Mouse (Mus musculus) ovary, postnatal 14 days (tissue): Measurements from ENCODE around the gene Rpl37.
"Not testable (repeated sequence)": the region's sequence is repeated elsewhere in the genome, so short reads cannot be mapped to it uniquely, and the experiment has no call there.

Experiments
- DNase-seq: peaks from one replicate; pipeline ENCODE4 v3.0.0; 2022; ENCODE audit warnings: low spot score

Gene Rpl37

DNA sequence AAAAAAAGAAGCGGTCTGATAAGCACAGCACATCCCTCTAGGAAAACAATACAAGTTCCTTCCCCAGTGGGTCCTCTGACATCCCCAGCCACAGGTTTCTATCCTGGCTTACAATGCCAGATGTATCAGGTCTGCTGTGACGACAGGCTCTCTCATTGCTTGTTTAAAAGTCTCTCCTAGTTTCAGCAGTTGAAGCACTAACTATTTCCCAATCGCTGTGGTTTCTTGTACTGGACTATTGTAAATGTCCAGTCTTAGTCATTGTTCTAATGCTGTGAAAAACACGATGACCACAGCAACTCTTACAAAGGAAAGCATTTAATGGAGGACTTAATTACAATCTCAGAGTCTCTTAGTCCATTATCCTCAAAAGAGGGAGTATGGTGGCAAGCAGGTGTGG, 10.0 kb downstream of the Rpl37 start:
- no peak for DNase-seq

DNA sequence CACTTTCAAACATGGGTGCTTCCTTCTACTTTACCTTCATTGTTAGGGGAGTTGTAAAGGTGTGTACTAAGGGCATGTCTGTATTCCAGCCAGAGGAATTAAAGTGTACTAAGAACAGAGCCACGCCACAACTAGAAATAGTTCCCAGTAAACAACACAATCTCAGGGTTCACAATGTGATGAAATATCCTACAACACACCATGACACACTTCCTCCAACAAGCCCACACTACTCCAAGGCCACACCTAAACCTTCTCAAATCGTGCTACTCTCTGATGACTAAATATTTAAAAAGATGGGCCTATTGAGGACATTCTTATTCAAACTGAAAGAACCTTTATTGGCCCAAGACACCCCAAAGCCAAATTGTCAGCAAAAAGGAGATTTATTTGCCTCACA, 11.0 kb downstream of the Rpl37 start:
- DNase-seq: no peak

DNA sequence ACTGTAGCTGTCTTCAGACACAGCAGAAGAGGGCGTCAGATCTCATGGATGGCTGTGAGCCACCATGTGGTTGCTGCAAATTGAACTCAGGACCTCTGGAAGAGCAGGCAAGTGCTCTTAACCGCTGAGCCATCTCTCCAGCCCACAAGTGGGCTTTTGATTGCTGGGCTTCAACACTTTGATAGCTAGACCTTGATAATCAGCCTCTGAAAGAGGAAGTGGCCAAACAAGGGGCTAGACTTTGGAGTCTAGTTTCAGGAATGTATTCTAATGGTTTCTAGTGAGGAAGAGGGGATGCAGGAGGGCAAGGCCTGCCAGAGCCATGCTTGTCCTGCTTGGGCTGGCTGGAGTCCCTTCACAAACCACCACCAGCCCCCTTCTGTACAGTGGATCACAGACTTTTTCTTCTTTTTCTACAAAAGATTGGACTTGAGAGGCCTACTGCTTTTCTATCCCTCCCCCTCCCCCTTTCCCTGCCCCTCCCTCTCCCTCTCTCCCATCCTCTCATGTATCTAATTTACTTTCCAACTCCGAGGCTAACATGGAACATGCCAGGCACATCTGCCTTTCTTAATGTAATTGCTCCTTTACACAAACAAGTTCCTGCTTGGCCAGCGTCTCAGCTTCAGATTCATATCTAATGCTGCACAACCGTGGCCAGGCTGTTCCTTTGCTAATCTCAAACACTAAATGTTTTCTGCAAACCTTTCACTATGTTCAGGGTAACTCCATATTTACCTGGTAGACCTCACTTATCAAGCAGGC, 11.9 kb downstream of the Rpl37 start:
- DNase-seq: no peak

DNA sequence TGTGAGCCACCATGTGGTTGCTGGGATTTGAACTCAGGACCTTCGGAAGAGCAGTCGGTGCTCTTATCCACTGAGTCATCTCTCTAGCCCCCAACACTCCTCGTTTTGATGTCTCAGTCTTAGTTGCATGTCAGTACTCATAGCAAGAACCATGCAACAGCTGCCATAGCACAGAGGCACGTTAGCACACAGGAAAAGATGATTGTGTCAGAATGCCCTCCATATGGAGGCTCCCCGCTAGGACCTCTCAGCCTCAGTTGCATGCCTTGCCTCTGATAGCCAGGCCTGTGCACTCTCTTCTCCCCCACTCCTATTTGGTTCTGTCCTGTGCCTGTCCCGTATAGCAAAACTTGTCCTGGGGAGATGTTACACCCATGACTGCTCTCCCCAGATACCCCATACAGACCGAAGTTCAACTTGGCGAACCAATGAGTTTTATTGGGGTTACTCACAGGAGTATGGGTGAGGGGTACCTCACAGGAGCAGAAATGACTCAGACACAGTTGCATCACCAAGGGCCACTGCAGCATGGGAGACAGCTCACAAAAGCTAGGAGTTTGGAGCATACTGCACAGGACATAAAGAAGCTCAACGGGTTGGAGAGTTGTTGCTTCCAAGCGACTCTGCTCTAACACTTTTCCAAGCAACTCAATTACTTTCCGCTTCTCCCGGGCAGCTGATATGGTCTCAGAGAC, 12.8 kb downstream of the Rpl37 start:
- DNase-seq: no peak

- not testable (repeated sequence) for DNase-seq
Measured at GRCm38 (mm10) chr15:5130887-5131668, 14.6 kb downstream of the Rpl37 start.

GRCm38 (mm10) chr15:5133301-5133700, 16.9 kb downstream of the Rpl37 start:
- no peak for DNase-seq

GRCm38 (mm10) chr15:5134179-5134578, 17.7 kb downstream of the Rpl37 start:
- DNase-seq: no peak

GRCm38 (mm10) chr15:5134945-5135483, 18.6 kb downstream of the Rpl37 start:
- no peak for DNase-seq

- DNase-seq: no peak
Measured at GRCm38 (mm10) chr15:5138021-5138856, 21.8 kb downstream of the Rpl37 start.

DNA sequence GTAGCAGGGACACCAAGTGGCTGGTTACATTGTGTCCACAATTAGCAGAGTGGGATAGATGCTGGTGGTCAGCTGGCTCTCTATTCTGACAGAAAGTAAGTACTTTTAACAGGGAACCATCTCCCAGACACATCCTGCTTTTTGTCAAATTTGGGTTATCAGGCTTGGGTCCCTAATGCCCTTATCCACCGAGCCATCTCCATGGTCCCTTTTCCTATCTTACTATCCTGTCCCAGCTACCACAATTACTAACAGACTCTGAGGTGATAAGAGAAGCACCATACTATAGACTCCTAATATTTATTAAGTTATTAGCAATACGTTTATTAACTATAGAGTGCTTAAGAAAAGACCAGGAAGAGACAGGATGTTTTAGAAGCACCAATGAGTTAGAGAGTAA, 22.9 kb downstream of the Rpl37 start:
- no peak for DNase-seq

GRCm38 (mm10) chr15:5139863-5140262, 23.4 kb downstream of the Rpl37 start:
- DNase-seq: no peak

GRCm38 (mm10) chr15:5140357-5140756, 23.9 kb downstream of the Rpl37 start:
- DNase-seq: no peak

- DNase-seq: no peak
Measured at GRCm38 (mm10) chr15:5142047-5142446, 25.6 kb downstream of the Rpl37 start.

- no peak for DNase-seq
Measured at GRCm38 (mm10) chr15:5142714-5143113, 26.3 kb downstream of the Rpl37 start.

- DNase-seq: peak; percentile 66
Measured at GRCm38 (mm10) chr15:5143361-5144020, 27.0 kb downstream of the Rpl37 start, which contains the start of gene Prkaa1. Gene Prkaa1 (plus strand): TSS chr15:5143861.

GRCm38 (mm10) chr15:5144021-5144778, 27.8 kb downstream of the Rpl37 start:
- peak; percentile 62 for DNase-seq

- DNase-seq: no peak
Measured at GRCm38 (mm10) chr15:5145196-5145945, 28.9 kb downstream of the Rpl37 start.

DNA sequence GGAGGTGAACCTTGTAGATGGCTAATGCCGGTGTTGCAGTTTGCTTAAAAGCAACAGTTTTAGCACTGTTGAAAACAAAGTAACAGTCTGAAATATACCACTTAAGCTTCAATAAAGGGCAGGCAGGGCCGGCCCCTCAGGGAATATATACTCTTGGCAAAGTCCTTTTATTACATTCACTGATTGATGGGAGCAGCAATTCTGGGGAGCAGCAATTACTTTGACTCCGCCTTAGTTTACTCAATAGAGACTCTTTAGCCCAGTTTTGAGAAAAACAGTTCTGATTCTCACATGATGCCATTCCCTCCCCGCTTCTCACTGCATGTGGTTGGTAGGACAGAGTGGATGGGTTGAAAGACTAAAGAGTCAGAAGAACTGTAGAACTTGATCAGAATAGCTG, 32.7 kb downstream of the Rpl37 start:
- no peak for DNase-seq

DNA sequence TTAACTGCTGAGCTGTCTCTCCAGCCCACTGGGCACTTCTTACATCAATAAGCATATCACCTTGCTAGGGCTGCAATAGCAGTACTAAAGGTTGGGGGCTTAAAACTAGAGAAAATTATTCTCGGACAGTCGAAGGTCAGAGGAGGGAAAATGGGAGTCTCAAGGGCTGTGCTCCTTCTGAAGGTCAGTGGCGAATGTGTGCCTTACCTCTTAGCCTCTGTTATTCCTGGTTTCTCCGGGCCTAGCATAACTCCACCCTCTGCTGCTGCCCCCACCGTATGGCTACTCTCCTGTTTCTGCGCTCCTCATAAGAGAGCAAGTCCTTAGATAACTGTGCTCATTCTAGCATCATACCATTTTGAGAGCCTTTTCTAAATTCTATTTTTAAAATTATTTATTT, 35.7 kb downstream of the Rpl37 start:
- no peak for DNase-seq

GRCm38 (mm10) chr15:5154621-5155020, 38.2 kb downstream of the Rpl37 start:
- DNase-seq: no peak
